Mouse (Mus musculus): Measurements from ENCODE around the gene 1700013G24Rik. TPM values are rescaled to one million over a fixed set of nuclear protein-coding genes. Genes with fewer than 3 reads are reported as not detected.

1700013G24Rik gene
- polyA plus RNA-seq, 1 experiment: not detected

DNA sequence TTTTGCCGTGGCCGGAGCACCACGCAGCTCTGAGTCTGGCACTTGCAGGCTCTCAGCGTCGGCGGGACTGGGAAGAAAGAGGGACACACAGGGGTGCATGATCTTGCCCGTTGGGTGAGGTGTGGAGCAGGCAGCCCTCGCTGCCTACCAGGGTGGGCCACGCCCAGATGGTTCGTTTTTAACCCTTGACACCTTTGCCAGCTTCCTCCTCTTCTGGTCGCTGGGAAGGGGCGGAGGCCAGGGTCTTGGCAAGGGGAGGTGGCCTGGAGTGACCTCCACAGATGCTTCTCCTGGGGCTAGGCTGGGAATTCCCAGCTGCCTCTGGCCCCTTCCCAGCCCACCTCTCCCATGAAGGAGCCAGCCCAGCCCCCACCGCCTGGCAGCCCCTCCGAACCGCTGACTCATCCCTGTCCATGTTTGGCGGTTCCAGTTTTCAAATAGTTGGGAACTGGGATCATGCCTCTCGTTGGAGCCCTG lies 23.7 kb downstream of the 1700013G24Rik start:
- Histone ChIP-seq H3K9ac (ENCODE audit: low read depth, poor library complexity, severe bottlenecking) (peak overlapping the region; percentile 8; the same call in 1 of the 2 replicates), H3K9me3 (replicated peaks; ENCODE audit: control insufficient read depth, insufficient read depth, low read length, poor library complexity, severe bottlenecking) (no peaks in the 10 kb centered on the region), H3K4me1 (ENCODE audit: control insufficient read depth, insufficient read depth, low read length) (peaks cover 28% of the 10 kb centered on the region), H3K36me3 (ENCODE audit: control insufficient read depth, insufficient read depth, low read length, poor library complexity, severe bottlenecking) (no peaks in the 10 kb centered on the region), H3K27ac (ENCODE audit: insufficient read depth, low read length) (peak overlapping the region; percentile 42; the same call in 1 of the 2 replicates), H3K27me3 (ENCODE audit: control insufficient read depth, insufficient read depth, low read length, poor library complexity, severe bottlenecking) (no peaks in the 10 kb centered on the region), H3K4me3 (ENCODE audit: low read depth, low read length) (peak overlapping the region; percentile 37)
- TF ChIP-seq CTCF (IDR thresholded peaks at IDR 0.05; ENCODE audit: low read depth, low read length): no peak
- 0 out of 2 replicates have a peak, but pooled peaks have one; percentile 58 for TF ChIP-seq EP300 (IDR thresholded peaks at IDR 0.05; ENCODE audit: insufficient read depth, low read depth, low read length)

DNA sequence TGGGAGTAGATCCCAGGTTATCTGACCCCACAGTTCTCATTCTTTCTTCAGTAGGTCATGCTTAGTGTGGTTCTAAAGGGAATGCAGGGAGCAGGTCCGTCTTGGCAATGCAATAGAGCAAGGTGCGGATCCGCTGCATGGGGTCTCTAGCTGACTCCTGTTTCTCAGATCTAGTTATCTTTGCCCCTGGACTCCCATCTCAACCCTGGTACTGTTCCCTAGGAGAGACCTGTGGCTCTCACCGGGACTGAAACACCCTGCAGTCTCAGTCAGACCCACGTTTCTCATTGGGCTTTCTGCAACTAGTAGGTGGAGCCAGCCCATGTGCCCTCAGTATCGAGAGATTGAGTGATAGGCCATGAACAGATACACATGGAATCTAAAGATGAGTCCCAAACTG lies 24.5 kb downstream of the 1700013G24Rik start:
- H3K9ac ChIP-seq (ENCODE audit: low read depth, poor library complexity, severe bottlenecking): no peak overlapping the region
- H3K9me3 ChIP-seq (replicated peaks; ENCODE audit: control insufficient read depth, insufficient read depth, low read length, poor library complexity, severe bottlenecking): no peaks in the 10 kb centered on the region
- TF ChIP-seq POLR2A (IDR thresholded peaks at IDR 0.05; ENCODE audit: insufficient read depth, low read length) (no peak), EP300 (IDR thresholded peaks at IDR 0.05; ENCODE audit: insufficient read depth, low read depth, low read length) (no peak), CTCF (IDR thresholded peaks at IDR 0.05; ENCODE audit: low read depth, low read length) (no peak)
- no peak overlapping the region for H3K4me3 ChIP-seq (ENCODE audit: low read depth, low read length)
- H3K36me3 ChIP-seq (ENCODE audit: control insufficient read depth, insufficient read depth, low read length, poor library complexity, severe bottlenecking): no peaks in the 10 kb centered on the region
- H3K27ac ChIP-seq (ENCODE audit: insufficient read depth, low read length): peak overlapping the region; percentile 42
- no peaks in the 10 kb centered on the region for H3K27me3 ChIP-seq (ENCODE audit: control insufficient read depth, insufficient read depth, low read length, poor library complexity, severe bottlenecking)
- peaks cover 30% of the 10 kb centered on the region for H3K4me1 ChIP-seq (ENCODE audit: control insufficient read depth, insufficient read depth, low read length)

DNA sequence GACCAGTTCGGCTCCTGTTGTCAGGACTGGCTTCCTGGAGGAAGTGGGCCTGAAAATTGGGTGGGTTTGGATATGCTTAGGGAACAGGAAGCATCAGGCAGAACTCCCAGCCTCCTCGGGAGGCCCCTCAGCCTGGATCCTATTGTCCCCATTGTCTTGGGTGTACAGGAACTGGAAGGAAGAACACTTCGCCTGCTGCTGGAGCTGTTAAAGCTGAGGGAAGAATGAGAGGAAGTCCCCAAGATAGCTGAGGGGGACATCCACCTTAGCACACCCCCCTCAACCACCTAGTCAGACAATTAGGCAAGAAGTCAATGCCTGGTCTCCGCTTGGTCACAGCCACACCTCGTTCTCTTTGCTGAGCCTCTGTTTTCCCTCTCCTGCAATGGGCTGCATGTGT lies 25.2 kb downstream of the 1700013G24Rik start:
- H3K36me3 ChIP-seq (ENCODE audit: control insufficient read depth, insufficient read depth, low read length, poor library complexity, severe bottlenecking): no peaks in the 10 kb centered on the region
- H3K9me3 ChIP-seq (replicated peaks; ENCODE audit: control insufficient read depth, insufficient read depth, low read length, poor library complexity, severe bottlenecking): no peaks in the 10 kb centered on the region
- no peak overlapping the region for H3K9ac ChIP-seq (ENCODE audit: low read depth, poor library complexity, severe bottlenecking)
- no peak for TF ChIP-seq CTCF (IDR thresholded peaks at IDR 0.05; ENCODE audit: low read depth, low read length)
- no peak for TF ChIP-seq POLR2A (IDR thresholded peaks at IDR 0.05; ENCODE audit: insufficient read depth, low read length)
- peak overlapping the region; percentile 63; the same call in 1 of the 2 replicates for H3K27ac ChIP-seq (ENCODE audit: insufficient read depth, low read length)
- peaks cover 25% of the 10 kb centered on the region for H3K4me1 ChIP-seq (ENCODE audit: control insufficient read depth, insufficient read depth, low read length)
- no peak overlapping the region for H3K4me3 ChIP-seq (ENCODE audit: low read depth, low read length)
- H3K27me3 ChIP-seq (ENCODE audit: control insufficient read depth, insufficient read depth, low read length, poor library complexity, severe bottlenecking): no peaks in the 10 kb centered on the region

DNA sequence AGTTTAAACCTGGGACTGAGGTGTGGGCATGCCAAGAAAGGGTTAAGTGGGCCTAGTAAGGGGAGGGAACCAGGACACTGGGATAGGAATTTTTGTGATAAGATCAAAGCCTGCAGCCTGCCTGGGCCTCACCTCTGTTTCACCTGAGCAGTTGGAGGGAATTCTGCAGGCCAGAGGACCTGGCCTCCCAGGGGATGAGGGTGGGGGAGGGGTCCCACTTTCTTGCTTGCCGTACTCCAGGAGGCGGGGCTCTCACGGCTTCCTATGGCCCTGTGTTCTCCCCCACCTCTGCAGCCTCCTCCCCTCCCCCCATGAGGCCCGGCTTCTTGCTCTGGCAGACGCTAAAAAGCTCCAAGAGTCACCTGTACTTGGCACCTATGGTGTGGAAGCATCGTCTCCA lies 26.7 kb downstream of the 1700013G24Rik start:
- peak overlapping the region; percentile 74 for H3K27ac ChIP-seq (ENCODE audit: insufficient read depth, low read length)
- no peaks in the 10 kb centered on the region for H3K27me3 ChIP-seq (ENCODE audit: control insufficient read depth, insufficient read depth, low read length, poor library complexity, severe bottlenecking)
- peak overlapping the region; percentile 16; the same call in 1 of the 2 replicates for H3K4me3 ChIP-seq (ENCODE audit: low read depth, low read length)
- TF ChIP-seq POLR2A (IDR thresholded peaks at IDR 0.05; ENCODE audit: insufficient read depth, low read length) (no peak), CTCF (IDR thresholded peaks at IDR 0.05; ENCODE audit: low read depth, low read length) (no peak), EP300 (IDR thresholded peaks at IDR 0.05; ENCODE audit: insufficient read depth, low read depth, low read length) (peak; percentile 94)
- H3K4me1 ChIP-seq (ENCODE audit: control insufficient read depth, insufficient read depth, low read length): peaks cover 23% of the 10 kb centered on the region
- 0 out of 2 replicates have a peak overlapping the region, but pooled peaks have one; percentile 7 for H3K9ac ChIP-seq (ENCODE audit: low read depth, poor library complexity, severe bottlenecking)
- H3K36me3 ChIP-seq (ENCODE audit: control insufficient read depth, insufficient read depth, low read length, poor library complexity, severe bottlenecking): no peaks in the 10 kb centered on the region
- no peaks in the 10 kb centered on the region for H3K9me3 ChIP-seq (replicated peaks; ENCODE audit: control insufficient read depth, insufficient read depth, low read length, poor library complexity, severe bottlenecking)

DNA sequence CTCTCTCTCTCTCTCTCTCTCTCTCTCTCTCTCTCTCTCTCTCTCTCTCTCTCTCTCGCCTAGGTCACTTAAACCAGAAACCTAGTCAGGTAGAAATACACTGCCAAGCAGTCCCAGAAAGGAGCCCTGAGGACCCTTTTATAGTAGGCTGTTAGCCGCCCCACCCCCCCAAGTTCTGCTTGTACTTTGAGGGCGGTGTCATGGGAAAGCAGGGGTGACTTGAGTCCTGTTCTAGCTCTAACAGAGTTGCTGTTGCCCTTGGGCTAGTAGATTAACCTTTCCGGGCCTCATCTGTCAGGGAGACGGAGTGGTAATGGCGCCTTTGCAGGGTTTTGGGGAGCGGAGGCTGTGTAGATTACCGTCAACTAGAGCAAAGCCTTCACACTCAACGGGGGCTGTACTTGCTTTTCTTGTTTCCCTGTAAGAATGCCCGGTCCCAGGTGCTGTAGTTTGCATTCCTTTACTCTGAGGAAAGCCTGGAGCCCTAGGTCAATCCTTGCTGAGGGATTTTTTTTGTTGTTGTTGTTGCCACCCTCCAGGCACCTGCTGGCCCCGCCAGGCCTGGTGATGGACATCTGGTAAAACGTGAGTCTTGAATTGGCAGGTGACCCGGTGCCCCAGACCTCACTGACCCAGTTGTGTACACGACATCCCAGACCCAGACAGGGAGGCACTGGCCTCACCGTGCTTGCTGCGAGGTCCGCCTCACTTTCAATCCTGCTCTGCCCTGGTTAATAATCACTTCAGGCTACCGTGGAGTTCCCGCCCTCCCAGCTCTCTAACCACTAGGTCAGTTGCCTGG lies 27.3 kb downstream of the 1700013G24Rik start:
- Histone ChIP-seq H3K4me3 (ENCODE audit: low read depth, low read length) (peak overlapping the region; percentile 16), H3K27ac (ENCODE audit: insufficient read depth, low read length) (peak overlapping the region; percentile 74), H3K27me3 (ENCODE audit: control insufficient read depth, insufficient read depth, low read length, poor library complexity, severe bottlenecking) (no peaks in the 10 kb centered on the region), H3K36me3 (ENCODE audit: control insufficient read depth, insufficient read depth, low read length, poor library complexity, severe bottlenecking) (no peaks in the 10 kb centered on the region), H3K9ac (ENCODE audit: low read depth, poor library complexity, severe bottlenecking) (peak overlapping the region; percentile 4; the same call in 1 of the 2 replicates), H3K4me1 (ENCODE audit: control insufficient read depth, insufficient read depth, low read length) (peaks cover 24% of the 10 kb centered on the region), H3K9me3 (replicated peaks; ENCODE audit: control insufficient read depth, insufficient read depth, low read length, poor library complexity, severe bottlenecking) (no peaks in the 10 kb centered on the region)
- TF ChIP-seq EP300 (IDR thresholded peaks at IDR 0.05; ENCODE audit: insufficient read depth, low read depth, low read length) (peak; percentile 91), POLR2A (IDR thresholded peaks at IDR 0.05; ENCODE audit: insufficient read depth, low read length) (no peak), CTCF (IDR thresholded peaks at IDR 0.05; ENCODE audit: low read depth, low read length) (no peak)

DNA sequence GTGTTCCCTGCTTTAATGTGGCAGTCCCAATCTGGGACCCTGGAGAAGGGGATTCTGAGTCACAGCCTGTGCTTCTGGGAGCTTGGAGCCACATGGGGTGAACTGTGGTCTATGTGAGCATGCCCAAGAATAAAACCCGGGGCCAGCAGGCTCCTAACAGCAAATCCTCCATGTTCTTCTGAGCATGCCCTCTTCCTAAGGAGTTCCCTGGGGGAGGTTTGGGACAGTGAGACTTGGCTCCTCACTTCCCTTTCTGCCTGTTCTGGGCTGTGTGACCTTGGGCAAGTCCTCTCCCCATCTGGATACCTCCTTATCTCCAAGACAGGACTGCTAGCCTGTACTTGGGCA lies 27.9 kb downstream of the 1700013G24Rik start:
- Histone ChIP-seq H3K36me3 (ENCODE audit: control insufficient read depth, insufficient read depth, low read length, poor library complexity, severe bottlenecking) (no peaks in the 10 kb centered on the region), H3K27me3 (ENCODE audit: control insufficient read depth, insufficient read depth, low read length, poor library complexity, severe bottlenecking) (no peaks in the 10 kb centered on the region), H3K27ac (ENCODE audit: insufficient read depth, low read length) (peak overlapping the region; percentile 74), H3K9ac (ENCODE audit: low read depth, poor library complexity, severe bottlenecking) (peak overlapping the region; percentile 4; the same call in 1 of the 2 replicates), H3K4me3 (ENCODE audit: low read depth, low read length) (no peak overlapping the region), H3K4me1 (ENCODE audit: control insufficient read depth, insufficient read depth, low read length) (peaks cover 25% of the 10 kb centered on the region), H3K9me3 (replicated peaks; ENCODE audit: control insufficient read depth, insufficient read depth, low read length, poor library complexity, severe bottlenecking) (no peaks in the 10 kb centered on the region)
- no peak for TF ChIP-seq EP300 (IDR thresholded peaks at IDR 0.05; ENCODE audit: insufficient read depth, low read depth, low read length)
- no peak for TF ChIP-seq CTCF (IDR thresholded peaks at IDR 0.05; ENCODE audit: low read depth, low read length)
- TF ChIP-seq POLR2A (IDR thresholded peaks at IDR 0.05; ENCODE audit: insufficient read depth, low read length): no peak

All from ES-Bruce4 (cell line).